Mouse (Mus musculus): ENCODE data around the gene Tmem198.

The Tmem198 gene

DNA sequence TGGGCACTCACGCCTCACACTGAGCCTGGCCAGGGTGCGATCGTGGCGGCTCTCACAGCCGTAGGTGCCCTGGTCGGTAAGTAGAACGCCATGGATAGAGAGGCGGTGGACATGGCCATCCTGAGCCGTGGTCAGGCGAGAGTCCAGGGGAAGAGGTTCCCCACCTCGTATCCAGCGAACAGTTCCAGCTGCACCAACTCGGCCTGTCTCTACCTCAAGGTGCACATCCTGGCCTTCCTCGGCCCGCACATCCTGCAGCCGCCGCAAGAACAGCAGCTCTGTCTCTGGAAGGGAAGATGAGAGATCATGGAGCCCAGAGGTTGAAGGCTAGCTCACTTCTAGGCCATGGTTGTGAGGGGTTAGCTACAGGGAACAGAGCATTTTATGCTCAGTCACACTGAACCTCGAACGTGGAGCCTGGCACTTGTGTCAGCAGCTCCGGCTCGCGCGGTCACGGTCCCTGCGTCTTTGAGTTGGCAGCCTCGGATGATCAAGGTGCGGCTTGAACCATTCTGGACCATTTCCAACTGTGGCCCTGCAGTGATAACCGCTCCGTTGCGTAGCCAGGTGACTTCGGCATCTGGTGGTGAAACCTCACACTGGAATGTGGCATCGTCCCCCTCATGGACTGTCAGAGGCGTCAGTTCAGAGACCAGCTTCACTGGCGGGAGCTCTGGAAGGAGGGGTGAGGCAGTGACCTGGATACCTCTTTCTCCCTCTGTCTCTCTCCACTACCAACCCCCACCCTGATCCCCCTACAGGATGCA is 11.6 kb downstream of the Tmem198 start:
- DNase-seq (ENCODE audit: low spot score): no peak

GRCm38 (mm10) chr1:75492579-75493170 is 13.3 kb downstream of the Tmem198 start:
- DNase-seq (ENCODE audit: low spot score): no peak

DNA sequence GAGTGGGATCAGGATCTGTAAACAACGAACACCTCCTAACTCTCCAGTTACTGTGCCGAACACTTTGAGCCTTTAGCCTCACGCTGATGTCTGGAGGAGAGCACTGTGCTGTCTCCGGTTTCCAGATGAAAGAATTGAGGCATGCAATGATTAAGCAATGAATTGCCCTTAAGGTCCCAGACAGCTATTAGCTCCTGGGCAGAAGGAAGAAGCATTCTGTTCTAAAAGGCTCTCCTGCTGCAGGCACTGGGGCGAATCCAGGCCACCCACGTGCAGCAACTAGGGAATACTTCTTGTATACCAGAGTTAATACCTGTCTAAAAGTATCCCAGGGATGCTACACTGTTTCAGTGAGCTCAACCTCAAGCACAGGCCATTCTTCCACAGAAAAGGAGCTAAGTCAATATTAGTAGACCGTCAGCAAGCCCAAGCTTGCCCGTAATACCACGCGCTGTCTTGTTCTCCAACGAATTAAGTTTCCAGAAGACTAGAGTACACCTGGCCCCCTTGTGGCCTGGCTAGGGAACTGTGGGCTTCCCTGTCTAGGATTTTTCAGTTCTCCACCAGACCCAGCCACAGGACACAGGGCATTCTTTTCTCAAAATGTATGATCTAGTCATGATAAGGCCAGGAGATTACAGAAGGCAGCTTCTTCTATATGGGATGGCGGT is 15.7 kb downstream of the Tmem198 start:
- DNase-seq (ENCODE audit: low spot score): no peak

DNA sequence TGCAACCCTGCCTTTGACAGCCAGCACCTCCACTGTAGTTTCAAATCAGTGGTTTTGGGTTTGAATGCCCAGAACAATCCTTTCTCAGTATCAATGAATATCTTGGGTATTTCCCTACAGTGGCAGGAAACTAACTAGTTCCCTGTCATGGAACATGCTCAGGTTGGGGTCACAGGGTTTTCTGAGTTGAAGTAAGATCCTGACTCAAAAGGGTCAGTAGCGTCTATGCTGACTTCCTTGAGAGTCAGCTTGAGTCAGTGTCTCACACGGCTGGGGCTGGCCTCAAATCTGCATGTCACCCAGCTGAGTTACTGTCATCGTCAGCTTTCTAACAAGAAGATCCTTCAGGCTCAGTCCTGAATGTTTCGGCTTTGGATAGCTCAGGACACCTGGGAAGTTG is 19.6 kb downstream of the Tmem198 start:
- no peak for DNase-seq (ENCODE audit: low spot score)

GRCm38 (mm10) chr1:75499441-75499840 is 20.1 kb downstream of the Tmem198 start:
- no peak for DNase-seq (ENCODE audit: low spot score)

DNA sequence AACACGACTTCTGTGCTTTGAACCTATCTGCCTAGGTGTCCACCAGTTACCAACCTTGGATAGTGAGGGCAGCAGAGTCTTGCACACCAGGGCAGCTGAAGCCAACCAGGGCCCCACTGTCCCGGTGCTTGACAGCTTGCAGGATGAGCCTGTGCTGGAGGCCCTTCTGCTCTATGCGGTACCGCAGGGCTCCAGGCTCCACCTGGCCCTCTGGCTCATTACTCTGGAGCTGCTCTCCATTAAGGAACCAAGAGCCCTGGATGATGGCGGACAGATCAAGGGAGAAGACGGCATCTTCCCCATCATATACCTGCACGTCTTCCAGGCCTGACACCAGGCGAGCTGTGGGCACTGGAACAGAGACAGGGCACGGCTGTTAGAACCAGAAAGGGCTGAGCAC is 22.6 kb downstream of the Tmem198 start:
- DNase-seq (ENCODE audit: low spot score): no peak

- no peak for DNase-seq (ENCODE audit: low spot score)
These were observed 23.8 kb downstream of the Tmem198 start for GRCm38 (mm10) chr1:75502945-75503650.

DNA sequence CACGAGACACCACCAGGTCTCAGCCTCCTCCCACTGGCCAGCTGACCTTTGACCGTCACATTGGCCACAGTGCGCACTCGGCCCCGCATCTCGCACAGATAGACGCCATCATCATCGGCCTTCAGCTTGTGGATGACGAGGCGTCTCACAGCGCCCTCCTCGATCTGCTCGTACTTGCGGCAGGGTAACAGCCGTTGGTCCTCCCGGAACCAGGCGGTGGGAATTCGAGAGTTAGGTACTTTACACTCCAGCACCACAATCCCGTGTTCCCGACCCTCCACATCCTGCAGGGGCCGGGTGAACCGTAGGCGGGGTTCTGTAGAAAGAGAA is 24.3 kb downstream of the Tmem198 start:
- no peak for DNase-seq (ENCODE audit: low spot score)

DNA sequence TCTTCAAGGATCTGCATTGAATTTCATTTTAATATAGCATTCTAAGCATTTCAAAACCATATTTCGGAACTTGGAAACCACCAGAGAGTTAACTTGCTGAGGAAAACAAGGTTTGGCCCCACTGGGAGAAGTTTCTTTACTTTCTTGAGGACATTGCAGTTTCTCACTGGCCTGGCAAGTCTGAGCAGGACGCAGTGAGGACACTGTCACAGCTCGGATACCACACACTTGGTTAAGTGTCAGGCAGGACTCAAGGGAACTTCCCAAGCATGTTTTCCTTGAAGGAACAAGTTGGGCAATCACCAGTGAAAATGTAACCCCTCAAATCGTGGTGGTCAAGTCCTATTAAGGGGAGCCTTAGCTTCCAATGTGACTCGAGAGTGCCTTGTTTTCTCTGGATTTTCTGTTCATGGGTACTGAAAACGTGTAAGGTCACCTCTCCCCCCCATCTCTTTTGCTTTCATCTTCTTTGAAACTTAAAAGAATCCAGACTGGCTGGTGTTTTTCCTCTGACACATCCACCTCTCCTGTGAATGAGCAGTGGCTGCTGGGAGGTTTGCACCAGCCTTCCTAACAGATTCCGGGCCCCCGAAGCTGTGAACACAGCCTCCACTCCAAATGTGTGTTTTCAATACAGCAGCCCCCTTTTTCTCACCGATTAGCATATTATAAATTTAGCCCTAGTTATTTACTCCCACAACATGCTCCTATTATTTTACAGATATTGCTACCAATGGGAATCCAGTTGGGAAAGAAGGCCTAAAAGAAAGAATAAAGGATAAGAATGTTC is 25.1 kb downstream of the Tmem198 start:
- no peak for DNase-seq (ENCODE audit: low spot score)

- no peak for DNase-seq (ENCODE audit: low spot score)
These were observed 26.0 kb downstream of the Tmem198 start for GRCm38 (mm10) chr1:75505159-75505955.

- no peak for DNase-seq (ENCODE audit: low spot score)
These were observed 26.9 kb downstream of the Tmem198 start, which contains the start of gene Obsl1 for GRCm38 (mm10) chr1:75505956-75506831. Gene Obsl1, minus strand, starts transcription at chr1:75506452.

- no peak for DNase-seq (ENCODE audit: low spot score)
These were observed 27.7 kb downstream of the Tmem198 start, which contains the start of gene Inha for GRCm38 (mm10) chr1:75507006-75507405. Gene Inha, plus strand, starts transcription at chr1:75507077.

DNA sequence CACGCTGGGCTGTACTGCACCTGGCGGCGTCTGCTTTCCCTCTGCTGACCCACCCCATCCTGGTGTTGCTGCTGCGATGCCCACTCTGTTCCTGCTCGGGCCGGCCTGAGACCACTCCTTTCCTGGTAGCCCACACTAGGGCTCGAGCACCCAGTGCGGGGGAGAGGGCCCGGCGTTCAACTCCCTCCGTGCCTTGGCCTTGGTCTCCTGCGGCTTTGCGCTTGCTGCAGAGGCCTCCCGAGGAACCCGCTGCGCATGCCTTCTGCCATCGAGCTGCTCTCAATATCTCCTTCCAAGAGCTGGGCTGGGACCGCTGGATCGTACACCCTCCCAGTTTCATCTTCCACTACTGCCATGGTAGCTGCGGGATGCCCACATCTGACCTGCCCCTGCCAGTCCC is 30.3 kb downstream of the Tmem198 start:
- DNase-seq (ENCODE audit: low spot score): no peak

GRCm38 (mm10) chr1:75510154-75510553 is 30.8 kb downstream of the Tmem198 start:
- no peak for DNase-seq (ENCODE audit: low spot score)

GRCm38 (mm10) chr1:75511437-75512210 is 32.3 kb downstream of the Tmem198 start:
- no peak for DNase-seq (ENCODE audit: low spot score)

DNA sequence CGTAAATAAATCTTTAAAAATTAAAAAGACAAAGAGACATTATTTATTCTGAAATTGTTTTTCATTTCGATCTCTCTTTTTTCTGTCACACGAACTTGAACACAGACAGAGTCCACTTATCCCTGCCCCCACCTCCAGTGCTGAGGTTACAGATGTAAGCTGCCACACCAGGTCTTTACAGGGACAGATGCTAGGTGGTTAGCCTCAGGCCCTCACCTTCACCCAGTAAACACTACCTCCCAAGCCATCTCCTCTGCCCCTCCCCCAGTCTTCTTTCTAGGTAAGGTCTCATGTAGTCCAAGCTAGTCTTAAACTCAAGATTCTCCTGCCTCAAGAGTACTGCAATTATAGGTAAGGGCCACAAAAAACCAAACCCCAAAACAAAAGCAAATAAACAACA is 33.2 kb downstream of the Tmem198 start:
- no peak for DNase-seq (ENCODE audit: low spot score)

DNA sequence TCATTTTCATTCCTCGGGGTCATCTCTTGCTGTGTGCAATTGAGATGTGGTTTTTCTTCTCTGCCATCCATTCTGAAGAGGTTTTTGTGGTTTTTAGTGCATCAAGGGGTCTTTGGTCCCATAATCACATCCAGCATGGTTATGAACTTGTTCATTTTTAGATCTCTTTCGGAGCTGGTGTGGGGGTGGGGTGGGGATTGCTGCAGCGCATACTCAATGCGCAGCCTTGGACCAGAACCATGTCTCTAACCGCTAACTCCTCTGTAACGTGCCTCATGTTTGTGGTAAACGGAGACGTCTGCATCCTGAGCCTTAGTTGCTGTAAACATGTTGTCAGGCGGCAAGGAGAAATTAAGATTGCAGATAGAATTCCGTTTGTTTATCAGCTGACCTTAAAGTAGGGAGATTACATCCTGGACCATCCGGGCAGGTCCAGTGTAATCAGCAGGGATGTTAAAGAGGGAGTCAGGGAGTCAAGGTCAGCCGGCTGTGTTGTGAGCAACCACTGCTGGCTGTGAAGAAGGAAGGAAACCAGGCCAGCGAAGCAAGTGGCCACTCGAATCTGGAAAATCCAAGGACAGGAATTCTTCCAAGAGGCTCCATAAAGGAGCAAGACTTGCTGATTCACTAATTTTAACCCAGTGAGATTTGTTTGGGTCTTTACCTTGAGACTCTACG is 37.5 kb downstream of the Tmem198 start:
- no peak for DNase-seq (ENCODE audit: low spot score)

DNA sequence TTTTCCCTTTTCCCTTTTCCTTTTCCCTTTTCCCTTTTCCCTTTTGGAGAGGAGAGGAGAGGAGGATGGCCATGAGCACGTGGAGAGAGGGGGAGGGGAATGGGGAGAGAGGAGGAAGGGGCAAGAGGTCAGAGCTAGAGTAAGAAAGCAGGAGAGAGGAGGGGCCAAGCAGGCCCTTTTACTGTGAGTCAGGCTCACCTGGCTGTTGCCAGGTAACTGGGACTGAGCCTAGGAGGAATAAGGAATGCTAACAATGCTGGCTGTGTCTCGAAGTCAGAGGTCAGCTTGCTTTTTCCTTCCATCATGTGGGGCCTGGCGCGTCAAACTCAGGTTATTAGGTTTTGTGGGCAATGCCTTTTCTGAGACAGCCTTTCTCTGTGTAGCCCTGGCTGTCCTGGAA is 38.7 kb downstream of the Tmem198 start:
- no peak for DNase-seq (ENCODE audit: low spot score)

DNA sequence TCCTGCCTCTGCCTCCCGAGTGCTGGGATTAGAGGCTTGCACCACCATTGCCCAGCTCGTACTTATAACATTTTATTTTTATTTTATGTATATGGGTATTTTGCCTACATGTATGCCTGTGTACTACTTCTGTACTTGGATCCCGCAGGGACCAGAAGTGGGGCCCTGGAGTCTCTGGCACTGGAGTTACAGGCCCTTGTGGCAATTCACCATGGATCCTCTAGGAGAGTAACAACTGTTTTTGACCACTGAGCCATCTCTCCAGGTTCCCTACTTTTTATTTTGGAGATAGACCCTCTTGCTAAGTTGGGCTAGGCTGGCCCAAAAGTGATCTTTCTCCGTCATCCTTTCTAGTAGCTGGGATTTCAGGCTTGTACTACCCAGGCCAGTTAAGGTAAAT is 39.1 kb downstream of the Tmem198 start:
- no peak for DNase-seq (ENCODE audit: low spot score)
